Mouse (Mus musculus) thymus, adult 2 months (tissue): ENCODE results near the gene Srpx.

ENCODE experiments used
- CTCF ChIP-seq: fragments of 200-500 bp; IDR thresholded peaks from 2 replicates; pipeline ENCODE4 v1.5.1; 2012; ENCODE audit warnings: mild to moderate bottlenecking, control low read depth, low read length, moderate library complexity, borderline replicate concordance; ENCODE audit not compliant: control insufficient read depth, poor library complexity, insufficient read depth; ENCODE audit errors: extremely low read depth
- POLR2A ChIP-seq: fragments of 200-500 bp; IDR thresholded peaks from 2 replicates; pipeline ENCODE4 v1.6.1; 2012; ENCODE audit warnings: mild to moderate bottlenecking, low read length, control low read depth, moderate library complexity; ENCODE audit not compliant: control insufficient read depth, poor library complexity, insufficient read depth; ENCODE audit errors: extremely low read depth

DNA sequence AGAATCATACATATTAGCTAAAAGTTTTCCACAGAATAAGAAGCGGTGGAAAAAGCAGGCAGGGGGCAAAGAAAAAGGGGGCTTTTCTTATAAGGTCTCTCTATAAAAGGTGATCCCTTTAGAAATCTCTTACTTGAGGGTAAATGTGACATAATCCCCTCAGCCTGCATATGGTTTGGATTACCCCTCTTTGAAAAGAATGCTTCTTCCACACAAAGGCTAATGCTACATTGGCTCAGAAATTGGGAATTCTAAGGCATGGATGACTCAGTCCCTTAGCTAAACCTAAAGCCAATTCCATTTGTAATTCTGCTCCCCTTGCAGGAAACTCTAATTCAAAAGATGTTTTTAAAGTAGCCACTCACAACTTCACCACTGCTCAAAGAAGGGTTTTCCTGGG is 37.5 kb downstream of the Srpx start:
- TF ChIP-seq POLR2A (no peak), CTCF (no peak)
